In genomic region chr14:72807286-72807685, GRCm38 (mm10) we compare ENCODE assay signal across 15 mouse cellular contexts.
A peak's percentile ranks its signal among the peaks of the same experiment; 100 is the strongest.
DNase-seq lines count a peak whose midpoint lies in the region; TF ChIP-seq lines count a peak whose summit lies in the region.
"Had no signal": no experiment of that assay in that cellular context is flagged by ENCODE, and none has a peak within 500 bp of the region (broad histone marks: within the 10 kb centered on the region; RNA-seq: fewer than 3 reads in every experiment).

No protein-coding gene starts in this region.

- DNase-seq in frontal cortex, adult 2 months (ENCODE audit: extremely low spot score in 1 of 2, low spot score in 1 of 2): peak; percentile 41 to 76
- no peak for DNase-seq in frontal cortex, postnatal 10 days (ENCODE audit: low spot score in 2 of 2)
- peak; percentile 68 for DNase-seq in right cerebral cortex, adult 18-20 months
- no peak for DNase-seq in right cerebral cortex, postnatal 10 days (ENCODE audit: low spot score in 2 of 2)
- DNase-seq in adrenal gland, postnatal 10 days: peak; percentile 41
- DNase-seq in spleen, postnatal 14 days (ENCODE audit: low spot score in 2 of 2): no peak
- no peak for DNase-seq in heart, adult 8-10 months (ENCODE audit: low spot score)
- DNase-seq: cerebellum, adult 9-11 months; heart, postnatal 10 days; retina, postnatal 1 day; thymus, postnatal 36 days had no signal

- no peaks in the 10 kb centered on the region for H3K79me2 ChIP-seq in myocyte (ENCODE audit: control insufficient read depth, insufficient read depth)

- no peak overlapping the region for H3K4me3 ChIP-seq in myocyte
- H3K4me3 ChIP-seq: kidney, embryonic 15.5 days; liver, embryonic 12.5 days; midbrain, embryonic 12.5 days had no signal

- H3ac ChIP-seq in myocyte (ENCODE audit: control insufficient read depth, insufficient read length): no peak overlapping the region

- H3K27me3 ChIP-seq in myocyte (ENCODE audit: control insufficient read depth, insufficient read depth, insufficient read length): no peaks in the 10 kb centered on the region
- H3K27me3 ChIP-seq: kidney, embryonic 15.5 days; liver, embryonic 12.5 days; midbrain, embryonic 12.5 days had no signal

- TF ChIP-seq POLR2A in myocyte (IDR thresholded peaks at IDR 0.05; ENCODE audit: insufficient read length, low read depth): no peak

- no peaks in the 10 kb centered on the region for H3K36me3 ChIP-seq in myocyte (ENCODE audit: control insufficient read depth, insufficient read depth)
- H3K36me3 ChIP-seq: kidney, embryonic 15.5 days; liver, embryonic 12.5 days; midbrain, embryonic 12.5 days had no signal

- H3K4me2 ChIP-seq in myocyte (ENCODE audit: low read depth): peak overlapping the region; percentile 84
- H3K4me2 ChIP-seq: kidney, embryonic 15.5 days; liver, embryonic 12.5 days; midbrain, embryonic 12.5 days had no signal

TF ChIP-seq in myocyte, 11 proteins besides CTCF, POLR2A, EP300 and RAD21:
- TF ChIP-seq MAX (IDR thresholded peaks at IDR 0.05; ENCODE audit: low read depth): peak; percentile 73
- TF ChIP-seq REST (IDR thresholded peaks at IDR 0.05; ENCODE audit: insufficient read depth, insufficient read length): no peak
- TF ChIP-seq CEBPB (IDR thresholded peaks at IDR 0.05; ENCODE audit: insufficient read depth, poor library complexity, severe bottlenecking): no peak
- TF ChIP-seq TCF3 (IDR thresholded peaks at IDR 0.05; ENCODE audit: insufficient read length, low read depth): no peak
- TF ChIP-seq MYOD1 (IDR thresholded peaks at IDR 0.05; ENCODE audit: control insufficient read depth in 1 of 3, insufficient read length in 2 of 3, low read depth in 2 of 3): peak; percentile 81 to 90 (median 89)
- TF ChIP-seq MYOG (IDR thresholded peaks at IDR 0.05; ENCODE audit: control insufficient read depth in 1 of 3, insufficient read depth in 1 of 3, insufficient read length in 2 of 3, low read depth in 2 of 3): no peak
- no peak for TF ChIP-seq SRF (IDR thresholded peaks at IDR 0.05; ENCODE audit: control insufficient read depth, insufficient read length, low read depth)
- TF ChIP-seq TCF12 (IDR thresholded peaks at IDR 0.05; ENCODE audit: insufficient read depth, poor library complexity, severe bottlenecking): peak; percentile 17
- no peak for TF ChIP-seq USF1 (IDR thresholded peaks at IDR 0.05; ENCODE audit: low read depth)
- no peak for TF ChIP-seq POLR2AphosphoS2 (IDR thresholded peaks at IDR 0.05; ENCODE audit: insufficient read length, low read depth)

Comparison
In these comparisons a context has a peak if more than half of its experiments do, and no peak if none do; other contexts are left out.
1. DNase-seq: peak in frontal cortex, adult 2 months (2 of 2), right cerebral cortex, adult 18-20 months (single experiment) and adrenal gland, postnatal 10 days (single experiment); none in frontal cortex, postnatal 10 days (0 of 2), right cerebral cortex, postnatal 10 days (0 of 2), spleen, postnatal 14 days (0 of 2) and heart, adult 8-10 months (single experiment).